Mouse (Mus musculus): ENCODE data around the gene Gm20605.

GRCm38 (mm10) chr5:137677859-137678258 lies 48.9 kb downstream of the Gm20605 start:
- TF ChIP-seq CTCF (IDR thresholded peaks at IDR 0.05; ENCODE audit: control insufficient read depth, insufficient read depth, insufficient replicate concordance, low read depth, low read length) (no peak), POLR2A (IDR thresholded peaks at IDR 0.05; ENCODE audit: control insufficient read depth, low read depth, low read length) (no peak)

Data from testis, adult 2 months (tissue).